Mouse (Mus musculus): ENCODE results near the gene Ipo9. TPM values are rescaled to one million over a fixed set of nuclear protein-coding genes. Genes with fewer than 3 reads are reported as not detected.
A peak's percentile ranks its signal among the peaks of the same experiment; 100 is the strongest.

Ipo9 gene
- polyA plus RNA-seq, 1 experiment from 2014 or later: 102 TPM

- Histone ChIP-seq H3K4me1 (ENCODE audit: control insufficient read depth, insufficient read depth, low read depth, low read length) (no peaks in the 10 kb centered on the region), H3K27me3 (replicated peaks; ENCODE audit: control insufficient read depth, insufficient read depth, low read length) (no peaks in the 10 kb centered on the region), H3K27ac (ENCODE audit: low read depth, low read length) (no peak overlapping the region), H3K36me3 (ENCODE audit: control insufficient read depth, insufficient read depth, low read length) (peaks cover 47% of the 10 kb centered on the region), H3K4me2 (ENCODE audit: low read length) (no peak overlapping the region), H3K4me3 (ENCODE audit: low read length) (no peak overlapping the region), H3K9me3 (ENCODE audit: control insufficient read depth, low read length) (no peaks in the 10 kb centered on the region), H3K9ac (ENCODE audit: low read depth, low read length) (no peak overlapping the region)
- ATAC-seq: no peak
- 89% methylated on average over 12 of the region's 12 CpGs for WGBS
Measured at GRCm38 (mm10) chr1:135443506-135443905, 13.2 kb upstream of the Ipo9 start.

- 100% methylated on average over 3 of the region's 3 CpGs for WGBS
- no peaks in the 10 kb centered on the region for H3K27me3 ChIP-seq (replicated peaks; ENCODE audit: control insufficient read depth, insufficient read depth, low read length)
- H3K4me3 ChIP-seq (ENCODE audit: low read length): no peak overlapping the region
- H3K9ac ChIP-seq (ENCODE audit: low read depth, low read length): no peak overlapping the region
- no peak for ATAC-seq
- no peak overlapping the region for H3K4me2 ChIP-seq (ENCODE audit: low read length)
- no peaks in the 10 kb centered on the region for H3K4me1 ChIP-seq (ENCODE audit: control insufficient read depth, insufficient read depth, low read depth, low read length)
- no peaks in the 10 kb centered on the region for H3K9me3 ChIP-seq (ENCODE audit: control insufficient read depth, low read length)
- no peak overlapping the region for H3K27ac ChIP-seq (ENCODE audit: low read depth, low read length)
- H3K36me3 ChIP-seq (ENCODE audit: control insufficient read depth, insufficient read depth, low read length): peaks cover 44% of the 10 kb centered on the region
Measured at GRCm38 (mm10) chr1:135441861-135442260, 11.6 kb upstream of the Ipo9 start.

- ATAC-seq: no peak
- Histone ChIP-seq H3K9ac (ENCODE audit: low read depth, low read length) (no peak overlapping the region), H3K27ac (ENCODE audit: low read depth, low read length) (no peak overlapping the region), H3K36me3 (ENCODE audit: control insufficient read depth, insufficient read depth, low read length) (peaks cover 44% of the 10 kb centered on the region), H3K4me3 (ENCODE audit: low read length) (no peak overlapping the region), H3K9me3 (ENCODE audit: control insufficient read depth, low read length) (no peaks in the 10 kb centered on the region), H3K4me2 (ENCODE audit: low read length) (no peak overlapping the region), H3K27me3 (replicated peaks; ENCODE audit: control insufficient read depth, insufficient read depth, low read length) (no peaks in the 10 kb centered on the region), H3K4me1 (ENCODE audit: control insufficient read depth, insufficient read depth, low read depth, low read length) (no peaks in the 10 kb centered on the region)
- 94% methylated on average over 6 of the region's 6 CpGs for WGBS
Measured at GRCm38 (mm10) chr1:135440986-135441385, 10.7 kb upstream of the Ipo9 start.

GRCm38 (mm10) chr1:135438801-135439200 lies 8.5 kb upstream of the Ipo9 start:
- 82% methylated on average over 6 of the region's 6 CpGs for WGBS
- H3K9me3 ChIP-seq (ENCODE audit: control insufficient read depth, low read length): no peaks in the 10 kb centered on the region
- H3K36me3 ChIP-seq (ENCODE audit: control insufficient read depth, insufficient read depth, low read length): peaks cover 42% of the 10 kb centered on the region
- H3K4me3 ChIP-seq (ENCODE audit: low read length): no peak overlapping the region
- H3K4me1 ChIP-seq (ENCODE audit: control insufficient read depth, insufficient read depth, low read depth, low read length): no peaks in the 10 kb centered on the region
- no peak overlapping the region for H3K9ac ChIP-seq (ENCODE audit: low read depth, low read length)
- H3K4me2 ChIP-seq (ENCODE audit: low read length): no peak overlapping the region
- no peaks in the 10 kb centered on the region for H3K27me3 ChIP-seq (replicated peaks; ENCODE audit: control insufficient read depth, insufficient read depth, low read length)
- ATAC-seq: no peak
- H3K27ac ChIP-seq (ENCODE audit: low read depth, low read length): no peak overlapping the region

- H3K9ac ChIP-seq (ENCODE audit: low read depth, low read length): no peak overlapping the region
- no peak overlapping the region for H3K27ac ChIP-seq (ENCODE audit: low read depth, low read length)
- no peak overlapping the region for H3K4me2 ChIP-seq (ENCODE audit: low read length)
- H3K9me3 ChIP-seq (ENCODE audit: control insufficient read depth, low read length): no peaks in the 10 kb centered on the region
- H3K4me1 ChIP-seq (ENCODE audit: control insufficient read depth, insufficient read depth, low read depth, low read length): peaks cover 5% of the 10 kb centered on the region
- H3K4me3 ChIP-seq (ENCODE audit: low read length): no peak overlapping the region
- 48% methylated on average over 2 of the region's 2 CpGs for WGBS
- H3K27me3 ChIP-seq (replicated peaks; ENCODE audit: control insufficient read depth, insufficient read depth, low read length): no peaks in the 10 kb centered on the region
- peaks cover 14% of the 10 kb centered on the region for H3K36me3 ChIP-seq (ENCODE audit: control insufficient read depth, insufficient read depth, low read length)
- ATAC-seq: no peak
Measured at GRCm38 (mm10) chr1:135435823-135436222, 5.5 kb upstream of the Ipo9 start.

- peak overlapping the region; percentile 76 for H3K4me2 ChIP-seq (ENCODE audit: low read length)
- peak; percentile 67; the same call in 1 of the 2 replicates for ATAC-seq
- H3K36me3 ChIP-seq (ENCODE audit: control insufficient read depth, insufficient read depth, low read length): no peaks in the 10 kb centered on the region
- peaks cover 23% of the 10 kb centered on the region for H3K4me1 ChIP-seq (ENCODE audit: control insufficient read depth, insufficient read depth, low read depth, low read length)
- no peaks in the 10 kb centered on the region for H3K27me3 ChIP-seq (replicated peaks; ENCODE audit: control insufficient read depth, insufficient read depth, low read length)
- WGBS: under 1% methylated on average over 14 of the region's 14 CpGs
- peak overlapping the region; percentile 89 for H3K27ac ChIP-seq (ENCODE audit: low read depth, low read length)
- no peaks in the 10 kb centered on the region for H3K9me3 ChIP-seq (ENCODE audit: control insufficient read depth, low read length)
- H3K9ac ChIP-seq (ENCODE audit: low read depth, low read length): peak overlapping the region; percentile 71
- H3K4me3 ChIP-seq (ENCODE audit: low read length): peak overlapping the region; percentile 79
Measured at GRCm38 (mm10) chr1:135430669-135431017, 344 bp upstream of the Ipo9 start.

GRCm38 (mm10) chr1:135427390-135427789 lies 2.9 kb downstream of the Ipo9 start:
- WGBS: 91% methylated on average over 6 of the region's 6 CpGs
- Histone ChIP-seq H3K9ac (ENCODE audit: low read depth, low read length) (no peak overlapping the region), H3K27me3 (replicated peaks; ENCODE audit: control insufficient read depth, insufficient read depth, low read length) (no peaks in the 10 kb centered on the region), H3K36me3 (ENCODE audit: control insufficient read depth, insufficient read depth, low read length) (no peaks in the 10 kb centered on the region), H3K4me1 (ENCODE audit: control insufficient read depth, insufficient read depth, low read depth, low read length) (peaks cover 23% of the 10 kb centered on the region), H3K4me3 (ENCODE audit: low read length) (no peak overlapping the region), H3K27ac (ENCODE audit: low read depth, low read length) (no peak overlapping the region), H3K4me2 (ENCODE audit: low read length) (no peak overlapping the region), H3K9me3 (ENCODE audit: control insufficient read depth, low read length) (no peaks in the 10 kb centered on the region)
- ATAC-seq: no peak

GRCm38 (mm10) chr1:135426645-135427044 lies 3.7 kb downstream of the Ipo9 start:
- Histone ChIP-seq H3K9me3 (ENCODE audit: control insufficient read depth, low read length) (no peaks in the 10 kb centered on the region), H3K36me3 (ENCODE audit: control insufficient read depth, insufficient read depth, low read length) (no peaks in the 10 kb centered on the region), H3K27me3 (replicated peaks; ENCODE audit: control insufficient read depth, insufficient read depth, low read length) (no peaks in the 10 kb centered on the region), H3K4me3 (ENCODE audit: low read length) (no peak overlapping the region), H3K4me2 (ENCODE audit: low read length) (no peak overlapping the region), H3K4me1 (ENCODE audit: control insufficient read depth, insufficient read depth, low read depth, low read length) (peaks cover 23% of the 10 kb centered on the region), H3K9ac (ENCODE audit: low read depth, low read length) (no peak overlapping the region), H3K27ac (ENCODE audit: low read depth, low read length) (no peak overlapping the region)
- 93% methylated on average over 10 of the region's 10 CpGs for WGBS
- ATAC-seq: no peak

- Histone ChIP-seq H3K9me3 (ENCODE audit: control insufficient read depth, low read length) (no peaks in the 10 kb centered on the region), H3K36me3 (ENCODE audit: control insufficient read depth, insufficient read depth, low read length) (peaks cover 19% of the 10 kb centered on the region), H3K4me3 (ENCODE audit: low read length) (no peak overlapping the region), H3K4me2 (ENCODE audit: low read length) (no peak overlapping the region), H3K4me1 (ENCODE audit: control insufficient read depth, insufficient read depth, low read depth, low read length) (no peaks in the 10 kb centered on the region; the same call in 1 of the 2 replicates), H3K27ac (ENCODE audit: low read depth, low read length) (no peak overlapping the region), H3K27me3 (replicated peaks; ENCODE audit: control insufficient read depth, insufficient read depth, low read length) (no peaks in the 10 kb centered on the region), H3K9ac (ENCODE audit: low read depth, low read length) (no peak overlapping the region)
- ATAC-seq: no peak
- 96% methylated on average over 6 of the region's 6 CpGs for WGBS
Measured at GRCm38 (mm10) chr1:135422772-135423171, 7.5 kb downstream of the Ipo9 start.

GRCm38 (mm10) chr1:135413996-135414395 lies 16.3 kb downstream of the Ipo9 start:
- no peak overlapping the region for H3K27ac ChIP-seq (ENCODE audit: low read depth, low read length)
- peaks cover 58% of the 10 kb centered on the region for H3K36me3 ChIP-seq (ENCODE audit: control insufficient read depth, insufficient read depth, low read length)
- ATAC-seq: no peak
- no peaks in the 10 kb centered on the region for H3K27me3 ChIP-seq (replicated peaks; ENCODE audit: control insufficient read depth, insufficient read depth, low read length)
- H3K4me1 ChIP-seq (ENCODE audit: control insufficient read depth, insufficient read depth, low read depth, low read length): no peaks in the 10 kb centered on the region
- no peak overlapping the region for H3K9ac ChIP-seq (ENCODE audit: low read depth, low read length)
- H3K4me2 ChIP-seq (ENCODE audit: low read length): no peak overlapping the region
- no peaks in the 10 kb centered on the region for H3K9me3 ChIP-seq (ENCODE audit: control insufficient read depth, low read length)
- no peak overlapping the region for H3K4me3 ChIP-seq (ENCODE audit: low read length)

All from hindbrain, embryonic 16.5 days (tissue).